Mouse (Mus musculus) ZHBTc4 (cell line): ENCODE results near the gene Stim1.
"Not testable (repeated sequence)": the region's sequence is repeated elsewhere in the genome, so short reads cannot be mapped to it uniquely, and the experiment has no call there.

Experiments
- DNase-seq: peaks from one replicate; pipeline ENCODE4 v3.0.0-alpha.2; 2011; ENCODE audit warnings: low read depth, low spot score

The Stim1 gene

DNA sequence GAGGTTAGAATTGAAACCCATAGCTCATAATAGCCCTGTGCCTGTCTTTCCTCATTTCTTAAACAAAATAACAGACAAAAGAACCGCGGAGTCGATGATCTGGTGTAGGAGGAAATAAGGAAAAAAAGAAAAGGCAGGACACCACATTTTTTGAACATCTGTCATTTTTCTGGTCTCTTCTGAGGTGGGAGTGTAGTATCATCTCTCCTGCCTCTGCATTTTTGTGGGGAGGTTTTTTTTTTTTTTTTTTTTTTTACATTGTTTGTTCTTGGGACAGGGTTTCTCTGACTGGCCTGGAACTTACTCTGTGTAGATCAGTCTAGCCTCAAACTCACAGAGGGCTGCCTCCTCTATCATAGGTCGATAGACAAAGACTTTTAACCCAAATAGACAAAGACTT, 174.8 kb downstream of the Stim1 start:
- no peak for DNase-seq

DNA sequence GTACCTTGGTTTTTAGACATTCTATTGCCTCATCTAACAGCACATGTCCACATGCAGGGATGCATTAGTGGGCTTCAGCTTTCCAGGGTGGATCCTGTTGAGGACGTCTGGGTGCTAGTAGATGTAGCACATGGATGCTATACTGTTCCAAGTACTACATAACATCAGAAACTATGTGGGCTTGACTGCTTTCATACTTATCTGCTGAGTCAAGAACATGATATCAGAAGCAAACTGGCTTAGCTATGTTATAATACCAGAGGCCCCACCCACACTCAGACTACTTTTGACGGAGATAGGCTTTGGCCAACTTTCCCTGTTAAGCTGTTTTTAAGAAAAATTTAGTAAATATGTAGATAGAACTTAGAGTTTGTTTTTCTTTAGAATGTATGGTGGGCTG, 176.7 kb downstream of the Stim1 start:
- no peak for DNase-seq

DNA sequence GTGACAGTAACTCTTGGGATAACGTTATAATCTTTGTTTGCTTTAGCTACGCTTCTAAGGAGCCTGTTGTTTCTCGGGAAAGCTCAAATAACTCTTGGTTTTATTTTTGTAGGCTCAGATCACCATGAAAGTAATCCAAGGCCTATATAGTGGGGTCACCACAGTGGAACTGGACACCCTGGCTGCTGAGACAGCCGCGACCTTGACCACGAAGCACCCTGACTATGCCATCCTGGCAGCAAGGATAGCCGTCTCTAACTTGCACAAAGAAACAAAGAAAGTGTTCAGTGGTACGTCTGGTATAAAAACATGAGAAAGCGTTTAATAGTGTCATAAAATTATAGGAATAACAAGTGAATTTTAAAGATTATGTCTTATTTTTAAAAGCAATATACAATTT, 178.8 kb downstream of the Stim1 start:
- no peak for DNase-seq

DNA sequence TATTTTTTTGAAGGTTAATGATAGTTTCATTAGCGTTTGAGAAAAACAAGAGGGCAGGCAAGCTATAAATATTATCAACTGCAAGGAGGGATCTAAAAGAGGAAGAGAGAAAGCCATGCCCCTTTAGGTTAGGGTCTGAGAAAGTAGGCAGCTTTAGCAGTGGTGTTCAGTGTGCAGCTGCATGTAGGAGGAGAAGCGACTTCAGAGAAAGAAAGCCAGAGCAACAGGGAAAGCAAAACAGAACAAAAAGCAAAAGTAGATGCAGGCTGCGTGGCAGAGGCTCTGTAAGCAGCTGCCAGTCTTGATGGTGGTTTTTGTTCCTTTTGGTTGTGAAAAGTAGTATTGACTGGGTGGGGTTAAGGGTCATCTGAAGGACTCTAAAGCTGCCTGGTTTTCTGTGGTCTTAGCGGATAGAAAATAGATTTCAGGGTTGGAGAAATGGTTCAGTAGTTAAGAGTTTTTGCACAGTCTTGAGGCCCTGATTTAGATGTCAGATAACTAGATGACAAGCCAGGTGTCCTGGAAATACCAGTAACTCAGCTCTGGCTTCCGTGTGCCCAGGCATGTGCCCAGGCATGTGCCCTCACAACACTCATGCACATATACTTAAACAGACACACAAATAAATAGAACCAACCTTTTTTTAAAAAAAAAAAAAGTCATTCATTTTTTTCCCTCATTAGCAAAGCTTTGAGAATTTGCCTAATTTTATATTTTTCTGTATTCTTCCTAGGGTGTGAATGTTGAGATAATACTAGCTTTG, 191.2 kb downstream of the Stim1 start:
- peak; percentile 33 for DNase-seq

DNA sequence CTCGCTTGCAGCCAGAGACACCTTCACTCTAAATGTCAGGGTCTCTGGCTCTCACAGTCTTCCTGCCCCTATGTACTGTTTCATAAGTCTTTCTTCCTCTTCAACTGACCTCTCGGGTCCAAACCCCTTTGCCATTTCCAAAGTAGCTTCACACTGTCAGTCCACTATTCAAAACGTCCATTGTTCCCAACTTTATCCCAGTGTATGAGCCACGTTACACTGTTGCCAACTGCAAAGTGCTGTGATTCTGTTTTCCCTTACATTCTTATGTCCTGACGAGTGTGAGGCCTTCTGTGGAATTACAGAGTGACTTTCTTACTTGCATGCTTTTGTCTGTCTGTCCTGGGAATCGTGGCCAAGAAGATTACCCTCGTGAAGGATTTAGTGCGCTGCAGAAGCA, 200.0 kb downstream of the Stim1 start:
- no peak for DNase-seq

DNA sequence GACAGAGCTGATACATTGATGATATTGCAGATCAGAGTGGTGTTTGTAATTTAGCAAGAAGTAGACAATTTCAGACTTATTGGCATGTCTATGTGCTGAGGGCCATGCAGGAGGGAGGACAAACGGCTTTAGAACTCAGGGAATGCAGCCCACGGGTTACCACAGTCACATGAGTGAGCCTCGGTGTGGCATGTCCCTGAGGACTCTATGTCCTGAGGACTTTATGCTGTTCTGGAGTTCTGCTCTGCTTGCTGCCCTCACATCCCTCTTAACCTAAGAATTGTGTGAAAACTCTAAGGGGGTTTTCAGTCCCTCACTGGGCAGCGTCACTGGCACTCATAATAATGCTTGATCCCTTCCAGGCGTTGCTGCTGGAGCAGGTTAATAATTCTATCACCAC, 205.1 kb downstream of the Stim1 start:
- no peak for DNase-seq

DNA sequence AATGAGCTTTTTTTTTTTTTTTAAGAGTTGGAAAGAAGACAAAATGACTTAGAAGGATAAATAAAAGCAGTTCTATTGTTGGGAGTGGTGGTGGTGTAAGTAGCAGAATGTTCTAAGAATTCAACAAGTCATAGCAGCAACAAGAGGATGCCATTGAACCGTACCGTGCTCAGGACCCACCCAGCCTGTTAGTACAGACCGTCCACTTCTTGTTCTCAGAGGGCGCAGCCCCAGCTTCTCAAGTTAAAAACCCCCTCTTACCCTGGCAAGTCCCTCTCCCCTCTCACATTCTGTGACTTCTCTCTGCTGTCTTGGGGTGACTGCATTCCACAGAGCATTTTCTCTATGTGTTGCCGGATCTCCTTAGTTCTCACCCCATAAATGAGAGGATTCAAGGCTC, 209.0 kb downstream of the Stim1 start:
- DNase-seq = no peak

DNA sequence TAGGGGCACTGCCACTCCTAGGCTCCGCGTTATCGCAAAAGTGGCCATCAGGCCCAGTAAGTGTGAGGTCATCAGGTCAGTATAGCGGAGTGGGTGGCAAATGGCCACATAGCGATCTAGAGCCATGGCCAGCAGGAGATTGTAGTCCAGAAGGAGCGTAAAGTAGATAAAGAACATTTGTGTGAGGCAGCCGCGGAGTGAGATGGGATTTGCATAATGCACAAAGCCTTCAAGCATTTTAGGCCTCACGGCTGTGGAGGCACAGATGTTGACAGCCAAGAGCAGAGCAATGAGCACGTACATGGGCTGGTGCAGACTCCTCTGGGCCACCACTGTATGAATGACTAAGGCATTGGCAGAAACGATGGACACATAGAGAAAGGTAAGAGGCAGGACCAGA, 209.8 kb downstream of the Stim1 start:
- no peak for DNase-seq

DNA sequence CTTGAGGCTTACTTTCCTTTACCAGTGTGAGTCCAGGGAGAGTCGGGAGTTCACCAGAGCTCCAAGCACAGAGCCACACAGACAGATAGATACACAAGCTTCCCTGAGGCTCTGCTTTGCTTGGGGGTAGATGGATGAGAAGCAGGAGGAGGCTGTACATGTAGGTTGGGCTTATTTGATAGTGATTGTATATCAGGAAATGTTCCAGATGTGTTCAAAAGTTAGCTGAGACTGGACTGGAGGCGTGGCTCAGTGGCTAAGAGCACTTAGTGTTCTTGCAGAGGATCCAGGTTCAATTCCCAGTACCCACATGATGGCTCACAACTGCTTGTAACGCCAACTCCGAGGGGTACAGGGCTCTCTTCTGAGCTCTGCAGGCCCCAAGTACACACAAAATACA, 210.8 kb downstream of the Stim1 start:
- DNase-seq = peak; percentile 21

DNA sequence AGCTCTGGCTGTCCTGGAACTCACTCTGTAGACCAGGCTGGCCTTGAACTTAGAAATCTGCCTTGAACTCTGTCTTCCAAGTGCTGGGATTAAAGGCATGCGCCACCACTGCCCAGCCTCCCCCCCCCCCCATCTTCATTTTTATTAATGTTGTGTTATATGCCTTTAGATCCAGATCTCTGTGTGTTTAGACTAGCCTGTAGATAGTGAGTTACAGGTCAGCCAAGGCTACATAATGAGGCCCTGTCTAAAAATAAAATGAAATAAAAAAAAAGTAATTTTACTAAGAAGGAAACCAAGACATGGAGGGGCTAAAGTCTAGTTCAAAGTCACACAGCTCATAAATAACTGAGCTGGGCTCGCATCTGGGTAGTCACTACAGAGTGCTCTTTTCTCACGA, 211.3 kb downstream of the Stim1 start:
- DNase-seq = no peak

DNA sequence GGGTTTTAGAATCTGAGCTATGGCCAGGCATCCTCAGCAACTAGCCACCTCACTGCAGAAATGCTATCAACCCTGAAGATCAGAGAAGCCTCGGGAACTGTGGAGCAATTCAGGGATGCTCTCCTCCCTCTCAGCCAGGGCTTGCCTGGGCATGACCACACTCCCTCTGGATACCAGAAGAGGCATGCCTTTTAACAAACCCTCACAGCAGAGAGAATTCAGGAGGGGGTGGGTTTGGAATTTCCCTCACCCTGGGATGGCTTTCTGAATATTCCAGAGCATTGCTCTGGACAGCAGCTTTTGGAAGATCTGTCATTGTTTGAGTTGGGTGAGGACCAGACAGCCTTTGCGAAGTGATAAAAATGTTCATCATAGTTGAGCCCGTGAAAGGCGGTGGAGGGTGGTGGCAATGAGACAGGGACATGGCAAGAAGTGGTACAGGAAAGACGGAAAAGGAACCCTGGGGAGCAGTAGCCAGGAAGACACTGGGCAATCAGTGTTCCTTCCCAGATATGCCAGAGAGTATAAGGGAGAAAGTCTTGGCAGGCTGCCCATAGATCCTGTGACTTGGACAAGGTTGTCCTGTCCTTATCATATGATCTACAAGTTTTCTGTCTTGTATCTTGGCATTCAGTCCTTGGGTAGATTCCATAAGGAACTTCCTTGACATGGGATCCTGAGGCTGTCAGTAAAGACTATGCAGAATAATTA, 211.9 kb downstream of the Stim1 start:
- DNase-seq = peak; percentile 83

DNA sequence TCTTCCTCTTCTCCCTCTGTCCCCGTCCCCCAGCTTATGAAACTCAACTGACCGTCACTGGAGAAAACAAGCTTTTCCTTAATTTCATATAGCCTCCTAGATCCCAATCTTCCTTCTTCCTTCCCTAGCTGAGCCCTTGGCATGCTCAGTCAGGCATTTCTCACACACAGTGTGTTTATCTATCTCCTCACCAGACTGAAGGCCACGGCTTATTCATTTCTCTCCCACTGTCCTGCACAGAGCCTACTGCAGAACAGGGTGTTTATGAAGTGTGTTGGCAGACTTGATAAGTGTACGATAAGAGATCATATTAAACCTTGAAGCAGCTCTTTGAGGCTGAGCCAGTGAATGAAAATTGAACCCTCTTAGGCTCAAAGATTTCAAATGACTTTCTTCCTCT, 213.2 kb downstream of the Stim1 start:
- DNase-seq = no peak

DNA sequence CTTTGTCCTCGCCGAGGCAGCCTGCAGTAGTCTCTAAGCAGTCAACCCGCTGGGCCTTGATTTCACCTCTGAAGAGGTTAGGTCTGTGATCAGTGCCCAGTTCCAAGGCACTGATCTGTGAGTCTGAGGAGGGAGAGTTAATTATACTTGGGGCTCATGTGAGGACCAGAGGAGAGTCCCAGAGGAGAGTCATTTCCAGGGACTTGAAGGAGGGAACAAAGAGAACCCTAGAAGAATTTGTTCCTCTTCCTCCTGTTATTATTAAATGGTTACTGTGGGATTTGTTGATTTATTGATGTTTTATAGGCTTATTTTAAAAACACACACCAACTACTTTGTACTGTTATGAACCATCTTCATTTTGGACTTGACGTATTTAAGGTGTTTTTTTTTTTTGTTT, 214.0 kb downstream of the Stim1 start, which contains the start of gene Olfr543:
Olfr543 (minus strand) TSS at position 101 of the 400 bp plus-strand sequence.
- DNase-seq = no peak

DNA sequence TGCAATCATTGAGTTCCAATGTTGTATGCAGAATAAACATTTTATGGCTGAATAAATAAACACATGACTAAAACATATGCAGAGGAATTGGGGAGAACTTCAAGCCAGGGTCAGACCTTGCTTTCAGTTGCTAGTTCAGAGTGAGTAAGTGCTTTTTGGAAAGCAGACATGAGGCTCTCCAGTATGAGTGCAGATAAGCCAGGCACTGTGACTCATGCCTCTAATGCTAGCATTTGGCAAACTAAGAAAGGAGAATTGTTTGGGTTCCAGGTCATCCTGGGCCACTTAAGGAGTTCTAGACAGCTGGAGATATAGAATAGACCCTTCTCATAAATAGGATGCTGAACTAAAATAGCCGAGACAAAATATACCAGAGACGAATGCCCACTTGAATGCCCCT, 216.1 kb downstream of the Stim1 start:
- DNase-seq = no peak

DNA sequence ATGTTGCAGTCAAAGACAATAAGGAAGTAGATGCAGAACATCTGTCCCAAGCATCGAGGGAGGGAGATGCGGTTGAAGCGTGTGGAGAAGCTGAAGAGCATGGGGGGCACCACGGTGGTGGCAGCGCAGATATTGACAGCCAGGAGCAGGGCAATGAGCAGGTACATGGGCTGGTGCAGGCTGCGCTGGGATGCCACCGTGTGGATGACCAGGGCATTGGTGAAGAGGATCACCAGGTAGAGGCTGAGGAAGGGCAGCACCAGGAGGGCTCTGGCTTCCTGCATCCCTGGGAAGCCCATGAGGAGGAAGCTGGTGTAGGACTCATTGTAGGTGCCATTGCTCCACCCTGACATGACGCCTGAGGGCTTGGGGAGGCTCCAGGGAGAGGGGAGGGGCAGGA, 217.2 kb downstream of the Stim1 start:
- DNase-seq = not testable (repeated sequence)

DNA sequence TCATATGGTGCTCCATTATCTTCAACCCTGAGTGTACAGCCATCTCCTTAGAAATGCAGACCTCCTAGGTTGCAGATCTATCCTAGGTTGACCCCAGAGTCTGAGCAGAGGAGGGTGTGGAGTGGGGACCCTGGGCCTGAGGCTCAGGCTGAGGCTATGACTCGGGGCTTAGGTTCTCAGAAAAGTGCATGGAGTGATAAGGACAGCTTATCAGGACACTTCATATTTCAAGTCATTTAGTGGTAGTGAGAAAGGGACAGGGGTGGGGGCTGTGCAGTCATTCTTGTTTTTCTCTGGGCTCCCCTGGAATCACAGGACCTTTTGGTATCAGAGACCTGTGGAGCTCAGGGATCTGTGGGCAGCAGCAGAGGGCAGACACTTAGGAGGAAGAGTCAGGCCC, 218.5 kb downstream of the Stim1 start:
- no peak for DNase-seq
